8 mouse cellular contexts compared by ENCODE assay signal in the genomic region with DNA sequence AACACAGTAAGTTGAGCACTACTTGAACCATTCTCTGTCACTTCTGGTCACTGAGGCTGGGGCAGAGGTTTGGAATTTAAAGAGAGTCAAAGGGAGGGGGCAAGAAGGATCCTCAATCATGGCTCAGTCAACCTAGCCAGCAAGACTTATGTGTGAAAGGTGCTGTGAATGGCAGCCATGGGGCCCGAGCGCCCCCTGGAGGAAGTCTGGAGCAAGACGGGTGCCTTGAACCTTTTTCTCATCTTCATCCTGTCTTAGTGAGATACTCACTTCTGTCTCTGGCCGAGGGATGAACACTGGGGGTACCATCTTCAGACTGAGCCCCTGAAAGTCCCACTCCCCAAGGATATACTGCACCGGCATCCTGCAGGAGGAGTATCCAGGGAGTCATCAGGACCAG. TPM values are rescaled to one million over a fixed set of nuclear protein-coding genes. Genes with fewer than 3 reads are reported as not detected.
DNase-seq lines count a peak whose midpoint lies in the region; TF ChIP-seq lines count a peak whose summit lies in the region.

No protein-coding gene starts in this region.

- DNase-seq in testis, postnatal 14 days (ENCODE audit: low spot score) = no peak
- peak; percentile 83 for DNase-seq in adrenal gland, postnatal 10 days
- DNase-seq in embryo, embryonic 11 days = peak; percentile 50
- peak; percentile 80 for DNase-seq in heart, postnatal 36 days
- peak; percentile 71 for DNase-seq in limb, embryonic 10.5 days (ENCODE audit: low spot score)
- DNase-seq in retina, embryonic 14.5 days (ENCODE audit: low spot score) = peak; percentile 80
- DNase-seq in urinary bladder, adult 2 months (ENCODE audit: low spot score) = peak; percentile 72

- no peaks in the 10 kb centered on the region for H3K9me3 ChIP-seq in limb, embryonic 10.5 days (replicated peaks)

- intact Hi-C loops in heart, postnatal 36 days (cut with DNase I) = loop anchor here (1.0 to 5.0 kb wide), 4 partner anchors 42 to 649 kb away; partner anchors contain the start of gene Tex264

- TF ChIP-seq CTCF in testis, adult 2 months (IDR thresholded peaks at IDR 0.05; ENCODE audit: control insufficient read depth, insufficient read depth, insufficient replicate concordance, low read depth, low read length) = peak; percentile 79; the same call in 1 of the 2 replicates

- no peaks in the 10 kb centered on the region for H3K27me3 ChIP-seq in testis, adult 2 months (ENCODE audit: control insufficient read depth, insufficient read depth, low read length)
- H3K27me3 ChIP-seq in limb, embryonic 10.5 days (ENCODE audit: low read depth, poor library complexity, severe bottlenecking) = peaks cover under 1% of the 10 kb centered on the region

- H3K4me3 ChIP-seq in testis, adult 2 months (ENCODE audit: control insufficient read depth, low read depth, low read length) = no peak overlapping the region
- no peak overlapping the region for H3K4me3 ChIP-seq in limb, embryonic 10.5 days

- H3K27ac ChIP-seq in testis, adult 2 months (ENCODE audit: control insufficient read depth, insufficient read depth, low read depth, low read length) = no peak overlapping the region
- H3K27ac ChIP-seq in limb, embryonic 10.5 days = no peak overlapping the region

- H3K4me1 ChIP-seq in testis, adult 2 months (ENCODE audit: control insufficient read depth, insufficient read depth, low read length) = peaks cover 17% of the 10 kb centered on the region
- H3K4me1 ChIP-seq in limb, embryonic 10.5 days = peaks cover 24% of the 10 kb centered on the region

- H3K36me3 ChIP-seq in testis, adult 2 months (ENCODE audit: control insufficient read depth, insufficient read depth, low read length) = peaks cover 1% of the 10 kb centered on the region; the same call in 1 of the 2 replicates
- peaks cover 5% of the 10 kb centered on the region; the same call in 1 of the 2 replicates for H3K36me3 ChIP-seq in limb, embryonic 10.5 days

- WGBS in limb, embryonic 10.5 days = 15% methylated on average over 5 of the region's 5 CpGs

- no peak for TF ChIP-seq POLR2A in testis, adult 2 months (IDR thresholded peaks at IDR 0.05; ENCODE audit: control insufficient read depth, low read depth, low read length)

RNA-seq across cellular contexts. Expression of gene Hemk1, which starts 2.2 kb away (rescaled TPM):
- polyA plus RNA-seq in testis, adult 2 months (2012; rRNA removed) = 22.0 TPM in 2 replicates
- 10 to 100 TPM; 24.1 to 33.5 TPM for total RNA-seq in adrenal gland, postnatal 10 days (2021)
- 10 to 100 TPM; 22.3 to 22.6 TPM for total RNA-seq in heart, postnatal 36 days (2021)
- polyA plus RNA-seq in limb, embryonic 10.5 days (2016; fragmentation: Nextera tagmentation; extraction: Ambion mirVana) = 10.3 and 12.2 TPM in 2 replicates
- polyA plus RNA-seq in urinary bladder, adult 2 months (2012; rRNA removed) = 19.7 and 20.0 TPM in 2 replicates

RNA-seq across cellular contexts. Expression of gene 6430571L13Rik, which starts 4.5 kb away (rescaled TPM):
- 0.40 and 0.53 TPM in 2 replicates for polyA plus RNA-seq in testis, adult 2 months (2012; rRNA removed)
- total RNA-seq in adrenal gland, postnatal 10 days (2021) = 10 to 100 TPM in 1 of 2 experiments, 1 to 10 TPM in 1; 4.0 to 10.9 TPM
- 1 to 10 TPM; 4.2 to 5.3 TPM for total RNA-seq in heart, postnatal 36 days (2021)
- polyA plus RNA-seq in limb, embryonic 10.5 days (2016; fragmentation: Nextera tagmentation; extraction: Ambion mirVana) = 0.72 and 0.74 TPM in 2 replicates
- polyA plus RNA-seq in urinary bladder, adult 2 months (2012; rRNA removed) = 1.7 and 1.9 TPM in 2 replicates

RNA-seq across cellular contexts. Expression of gene Cish, which starts 40.1 kb away (rescaled TPM):
- polyA plus RNA-seq in testis, adult 2 months (2012; rRNA removed) = 2.7 and 3.8 TPM in 2 replicates
- 10 to 100 TPM; 36.9 to 45.3 TPM for total RNA-seq in adrenal gland, postnatal 10 days (2021)
- total RNA-seq in heart, postnatal 36 days (2021) = 100 to 1,000 TPM; 145 to 149 TPM
- polyA plus RNA-seq in limb, embryonic 10.5 days (2016; fragmentation: Nextera tagmentation; extraction: Ambion mirVana) = 4.3 and 5.1 TPM in 2 replicates
- polyA plus RNA-seq in urinary bladder, adult 2 months (2012; rRNA removed) = 11.7 and 14.7 TPM in 2 replicates

RNA-seq across cellular contexts. Expression of gene Mapkapk3, which starts 46.2 kb away (rescaled TPM):
- 4.1 and 5.2 TPM in 2 replicates for polyA plus RNA-seq in testis, adult 2 months (2012; rRNA removed)
- total RNA-seq in adrenal gland, postnatal 10 days (2021) = 10 to 100 TPM; 28.6 to 29.5 TPM
- total RNA-seq in heart, postnatal 36 days (2021) = 10 to 100 TPM; 27.0 to 33.6 TPM
- polyA plus RNA-seq in limb, embryonic 10.5 days (2016; fragmentation: Nextera tagmentation; extraction: Ambion mirVana) = 5.3 and 5.9 TPM in 2 replicates
- polyA plus RNA-seq in urinary bladder, adult 2 months (2012; rRNA removed) = 50.7 and 54.4 TPM in 2 replicates
